Mouse (Mus musculus) myocyte (in vitro differentiated cells): Measurements from ENCODE around the gene Nek7.

Source experiments
- CEBPB ChIP-seq: IDR thresholded peaks from 2 replicates; pipeline ENCODE4 v1.6.1; 2011; ENCODE audit warnings: mild to moderate bottlenecking, moderate library complexity; ENCODE audit not compliant: poor library complexity, insufficient read depth, severe bottlenecking
- E2F4 ChIP-seq: IDR thresholded peaks from one replicate; pipeline ENCODE4 v1.6.1; 2011; ENCODE audit warnings: mild to moderate bottlenecking, control low read depth, moderate library complexity; ENCODE audit not compliant: insufficient read depth
- MAX ChIP-seq: IDR thresholded peaks from one replicate; pipeline ENCODE4 v1.6.1; 2011; ENCODE audit warnings: low read depth, mild to moderate bottlenecking, control low read depth
- MYOD1 ChIP-seq, 3 experiments: IDR thresholded peaks; one replicate each; pipeline ENCODE4 v1.6.1; 2011; ENCODE audit warnings: control low read depth in 2 of 3, low read depth in 2 of 3, mild to moderate bottlenecking in 2 of 3, moderate library complexity in 1 of 3; ENCODE audit not compliant: insufficient read length in 2 of 3, control insufficient read depth in 1 of 3
- POLR2A ChIP-seq: IDR thresholded peaks from one replicate; pipeline ENCODE4 v1.6.1; 2011; ENCODE audit warnings: low read depth, mild to moderate bottlenecking, control low read depth, moderate library complexity; ENCODE audit not compliant: insufficient read length
- POLR2AphosphoS2 ChIP-seq: IDR thresholded peaks from one replicate; pipeline ENCODE4 v1.6.1; 2011; ENCODE audit warnings: low read depth, control low read depth; ENCODE audit not compliant: insufficient read length
- REST ChIP-seq: IDR thresholded peaks from one replicate; pipeline ENCODE4 v1.6.1; 2011; ENCODE audit warnings: mild to moderate bottlenecking, control low read depth, moderate library complexity; ENCODE audit not compliant: insufficient read depth, insufficient read length
- TCF12 ChIP-seq: IDR thresholded peaks from one replicate; pipeline ENCODE4 v1.6.1; 2011; ENCODE audit warnings: mild to moderate bottlenecking, control low read depth; ENCODE audit not compliant: poor library complexity, insufficient read depth, severe bottlenecking
- USF1 ChIP-seq: IDR thresholded peaks from one replicate; pipeline ENCODE4 v1.6.1; 2011; ENCODE audit warnings: low read depth, mild to moderate bottlenecking, control low read depth, moderate library complexity

- TF ChIP-seq USF1 (no peak), TCF12 (no peak), CEBPB (no peak), POLR2A (no peak), POLR2AphosphoS2 (no peak), REST (no peak), MAX (no peak), E2F4 (no peak), MYOD1 (IDR thresholded peaks at IDR 0.05; ENCODE audit: control insufficient read depth in 1 of 3, insufficient read length in 2 of 3, low read depth in 2 of 3) (no peak)
Measured at GRCm38 (mm10) chr1:138590451-138591022, 29.4 kb downstream of the Nek7 start.
